Mouse (Mus musculus): Measurements from ENCODE around the gene Spryd3. TPM values are rescaled to one million over a fixed set of nuclear protein-coding genes. Genes with fewer than 3 reads are reported as not detected.

Gene Spryd3
- polyA plus RNA-seq, 1 experiment from 2014 or later, result 10.1 TPM

- no peak within 1 kb of the TSS for H3K27ac ChIP-seq (ENCODE audit: low read depth, low read length)
- H3K9ac ChIP-seq (ENCODE audit: low read depth, low read length), result peak within 1 kb of the TSS; percentile 38; the same call in 1 of the 2 replicates
- H3K4me2 ChIP-seq (replicated peaks; ENCODE audit: low read depth, low read length), result peak within 1 kb of the TSS; percentile 15; the same call in 1 of the 2 replicates
- 5% methylated on average over 22 of the region's 22 CpGs for WGBS
- peaks cover 30% of the 10 kb centered on the region for H3K27me3 ChIP-seq (ENCODE audit: control insufficient read depth, insufficient read depth, low read length)
- H3K4me3 ChIP-seq (ENCODE audit: low read depth, low read length), result 0 out of 2 replicates have a peak within 1 kb of the TSS, but pooled peaks have one; percentile 6
- DNase-seq (ENCODE audit: low spot score), result peak; percentile 35
- H3K9me3 ChIP-seq (ENCODE audit: control insufficient read depth, low read length), result no peaks in the 10 kb centered on the region
- H3K4me1 ChIP-seq (replicated peaks; ENCODE audit: control insufficient read depth, insufficient read depth, low read length), result no peaks in the 10 kb centered on the region
- ATAC-seq (ENCODE audit: low FRiP score), result no peak
- no peaks in the 10 kb centered on the region for H3K36me3 ChIP-seq (ENCODE audit: control insufficient read depth, insufficient read depth, low read length)
Measured at GRCm38 (mm10) chr15:102144274-102144711, 8.3 kb upstream of the Spryd3 start, which contains the start of gene Igfbp6. Gene Igfbp6, plus strand, starts transcription at chr15:102144362.

- Histone ChIP-seq H3K4me2 (replicated peaks; ENCODE audit: low read depth, low read length) (no peak overlapping the region), H3K27ac (ENCODE audit: low read depth, low read length) (no peak overlapping the region), H3K9me3 (ENCODE audit: control insufficient read depth, low read length) (no peaks in the 10 kb centered on the region), H3K9ac (ENCODE audit: low read depth, low read length) (no peak overlapping the region), H3K4me3 (ENCODE audit: low read depth, low read length) (no peak overlapping the region), H3K4me1 (replicated peaks; ENCODE audit: control insufficient read depth, insufficient read depth, low read length) (no peaks in the 10 kb centered on the region), H3K36me3 (ENCODE audit: control insufficient read depth, insufficient read depth, low read length) (no peaks in the 10 kb centered on the region), H3K27me3 (ENCODE audit: control insufficient read depth, insufficient read depth, low read length) (peaks cover 30% of the 10 kb centered on the region)
- ATAC-seq (ENCODE audit: low FRiP score) (no peak), DNase-seq (ENCODE audit: low spot score) (peak; percentile 20)
- WGBS, result 60% methylated on average over 23 of the region's 23 CpGs
Measured at GRCm38 (mm10) chr15:102142914-102143912, 7.2 kb upstream of the Spryd3 start.

DNA sequence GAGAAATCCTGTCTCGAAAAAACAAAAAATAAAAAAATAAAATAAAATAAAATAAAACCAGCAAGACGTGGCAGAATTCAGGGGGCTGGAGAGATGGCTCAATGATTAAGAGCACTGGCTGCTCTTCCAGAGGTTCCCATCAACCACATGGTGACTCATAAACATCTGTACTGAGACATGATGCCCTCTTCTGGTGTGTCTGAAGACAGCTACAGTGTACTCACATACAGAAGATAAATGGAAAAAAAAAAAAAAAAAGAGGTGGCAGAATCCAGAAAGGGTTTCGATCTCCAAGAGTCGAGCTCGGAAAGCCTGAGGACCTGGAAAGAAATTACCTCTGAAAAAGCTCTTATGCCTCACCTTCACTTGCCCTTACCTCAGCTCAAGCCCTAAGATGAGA is 5.1 kb upstream of the Spryd3 start:
- Histone ChIP-seq H3K9ac (ENCODE audit: low read depth, low read length) (no peak overlapping the region), H3K9me3 (ENCODE audit: control insufficient read depth, low read length) (no peaks in the 10 kb centered on the region), H3K36me3 (ENCODE audit: control insufficient read depth, insufficient read depth, low read length) (no peaks in the 10 kb centered on the region), H3K4me2 (replicated peaks; ENCODE audit: low read depth, low read length) (no peak overlapping the region), H3K4me3 (ENCODE audit: low read depth, low read length) (no peak overlapping the region), H3K27ac (ENCODE audit: low read depth, low read length) (no peak overlapping the region), H3K27me3 (ENCODE audit: control insufficient read depth, insufficient read depth, low read length) (peaks cover 30% of the 10 kb centered on the region), H3K4me1 (replicated peaks; ENCODE audit: control insufficient read depth, insufficient read depth, low read length) (no peaks in the 10 kb centered on the region)
- WGBS, result 93% methylated on average over 5 of the region's 5 CpGs
- DNase-seq (ENCODE audit: low spot score) (no peak), ATAC-seq (ENCODE audit: low FRiP score) (no peak)

- H3K27me3 ChIP-seq (ENCODE audit: control insufficient read depth, insufficient read depth, low read length), result no peaks in the 10 kb centered on the region
- H3K36me3 ChIP-seq (ENCODE audit: control insufficient read depth, insufficient read depth, low read length), result 0 out of 2 replicates have a peak, but pooled peaks cover 4% of the 10 kb centered on the region
- no peaks in the 10 kb centered on the region for H3K4me1 ChIP-seq (replicated peaks; ENCODE audit: control insufficient read depth, insufficient read depth, low read length)
- 3% methylated on average over 31 of the region's 35 CpGs for WGBS
- H3K4me2 ChIP-seq (replicated peaks; ENCODE audit: low read depth, low read length), result peak overlapping the region; percentile 60
- DNase-seq (ENCODE audit: low spot score) (no peak), ATAC-seq (ENCODE audit: low FRiP score) (peak; percentile 86)
- peak overlapping the region; percentile 85 for H3K9ac ChIP-seq (ENCODE audit: low read depth, low read length)
- H3K4me3 ChIP-seq (ENCODE audit: low read depth, low read length), result peak overlapping the region; percentile 75
- no peaks in the 10 kb centered on the region for H3K9me3 ChIP-seq (ENCODE audit: control insufficient read depth, low read length)
- peak overlapping the region; percentile 77 for H3K27ac ChIP-seq (ENCODE audit: low read depth, low read length)
Measured at GRCm38 (mm10) chr15:102135522-102136128, 409 bp downstream of the Spryd3 start.

DNA sequence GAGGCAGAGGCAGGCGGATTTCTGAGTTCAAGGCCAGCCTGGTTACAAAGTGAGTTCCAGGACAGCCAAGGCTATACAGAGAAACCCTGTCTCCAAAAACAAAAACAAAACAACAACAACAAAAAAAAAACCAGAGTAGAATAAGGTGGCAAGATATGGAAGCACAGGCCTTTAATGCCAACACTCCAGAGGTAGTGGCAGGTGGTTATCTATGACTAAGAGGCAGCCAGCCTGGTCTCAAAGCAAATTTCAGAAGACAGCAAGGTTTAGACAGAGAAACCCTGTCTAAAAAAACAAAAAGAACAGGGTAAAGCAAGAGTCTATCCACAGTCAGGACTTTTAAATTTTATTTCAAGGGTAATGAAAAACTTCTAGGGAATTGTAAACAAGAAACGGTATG is 1.3 kb downstream of the Spryd3 start:
- H3K27ac ChIP-seq (ENCODE audit: low read depth, low read length), result no peak overlapping the region
- H3K4me3 ChIP-seq (ENCODE audit: low read depth, low read length), result no peak overlapping the region
- no peaks in the 10 kb centered on the region for H3K9me3 ChIP-seq (ENCODE audit: control insufficient read depth, low read length)
- DNase-seq (ENCODE audit: low spot score) (no peak), ATAC-seq (ENCODE audit: low FRiP score) (no peak)
- H3K36me3 ChIP-seq (ENCODE audit: control insufficient read depth, insufficient read depth, low read length), result 0 out of 2 replicates have a peak, but pooled peaks cover 4% of the 10 kb centered on the region
- H3K4me1 ChIP-seq (replicated peaks; ENCODE audit: control insufficient read depth, insufficient read depth, low read length), result no peaks in the 10 kb centered on the region
- no peaks in the 10 kb centered on the region for H3K27me3 ChIP-seq (ENCODE audit: control insufficient read depth, insufficient read depth, low read length)
- H3K9ac ChIP-seq (ENCODE audit: low read depth, low read length), result no peak overlapping the region
- H3K4me2 ChIP-seq (replicated peaks; ENCODE audit: low read depth, low read length), result no peak overlapping the region
- 88% methylated on average over 2 of the region's 2 CpGs for WGBS

DNA sequence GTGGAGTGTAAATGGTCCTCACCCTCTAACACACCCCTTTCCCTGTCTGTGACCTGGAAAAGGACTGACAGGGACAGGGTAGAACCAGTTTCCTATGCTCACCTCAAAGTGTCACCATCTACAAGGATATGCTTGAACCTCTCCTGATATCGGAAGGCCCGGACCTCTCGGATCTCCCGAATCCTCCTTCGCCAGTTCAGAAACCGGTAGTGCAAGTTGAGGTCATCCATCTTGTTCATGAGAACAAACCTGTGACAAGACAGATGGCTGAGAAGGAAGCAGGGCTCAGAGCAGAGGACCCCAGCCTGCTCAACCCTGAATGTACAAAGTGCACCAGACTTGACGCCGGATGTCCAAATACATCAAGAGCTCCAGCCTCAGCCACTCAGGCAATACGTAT is 2.7 kb downstream of the Spryd3 start:
- Histone ChIP-seq H3K9me3 (ENCODE audit: control insufficient read depth, low read length) (no peaks in the 10 kb centered on the region), H3K4me3 (ENCODE audit: low read depth, low read length) (no peak overlapping the region), H3K36me3 (ENCODE audit: control insufficient read depth, insufficient read depth, low read length) (0 out of 2 replicates have a peak, but pooled peaks cover 4% of the 10 kb centered on the region), H3K9ac (ENCODE audit: low read depth, low read length) (no peak overlapping the region), H3K4me1 (replicated peaks; ENCODE audit: control insufficient read depth, insufficient read depth, low read length) (no peaks in the 10 kb centered on the region), H3K27me3 (ENCODE audit: control insufficient read depth, insufficient read depth, low read length) (no peaks in the 10 kb centered on the region), H3K27ac (ENCODE audit: low read depth, low read length) (no peak overlapping the region), H3K4me2 (replicated peaks; ENCODE audit: low read depth, low read length) (no peak overlapping the region)
- no peak for DNase-seq (ENCODE audit: low spot score)
- no peak for ATAC-seq (ENCODE audit: low FRiP score)
- WGBS, result 89% methylated on average over 9 of the region's 9 CpGs

- WGBS, result 83% methylated on average over 2 of the region's 2 CpGs
- no peak for DNase-seq (ENCODE audit: low spot score)
- Histone ChIP-seq H3K27ac (ENCODE audit: low read depth, low read length) (no peak overlapping the region), H3K4me2 (replicated peaks; ENCODE audit: low read depth, low read length) (no peak overlapping the region), H3K4me1 (replicated peaks; ENCODE audit: control insufficient read depth, insufficient read depth, low read length) (no peaks in the 10 kb centered on the region), H3K36me3 (ENCODE audit: control insufficient read depth, insufficient read depth, low read length) (peaks cover 2% of the 10 kb centered on the region; the same call in 1 of the 2 replicates), H3K27me3 (ENCODE audit: control insufficient read depth, insufficient read depth, low read length) (no peaks in the 10 kb centered on the region), H3K9me3 (ENCODE audit: control insufficient read depth, low read length) (no peaks in the 10 kb centered on the region), H3K4me3 (ENCODE audit: low read depth, low read length) (no peak overlapping the region), H3K9ac (ENCODE audit: low read depth, low read length) (no peak overlapping the region)
- no peak for ATAC-seq (ENCODE audit: low FRiP score)
Measured at GRCm38 (mm10) chr15:102126303-102126702, 9.7 kb downstream of the Spryd3 start.

DNA sequence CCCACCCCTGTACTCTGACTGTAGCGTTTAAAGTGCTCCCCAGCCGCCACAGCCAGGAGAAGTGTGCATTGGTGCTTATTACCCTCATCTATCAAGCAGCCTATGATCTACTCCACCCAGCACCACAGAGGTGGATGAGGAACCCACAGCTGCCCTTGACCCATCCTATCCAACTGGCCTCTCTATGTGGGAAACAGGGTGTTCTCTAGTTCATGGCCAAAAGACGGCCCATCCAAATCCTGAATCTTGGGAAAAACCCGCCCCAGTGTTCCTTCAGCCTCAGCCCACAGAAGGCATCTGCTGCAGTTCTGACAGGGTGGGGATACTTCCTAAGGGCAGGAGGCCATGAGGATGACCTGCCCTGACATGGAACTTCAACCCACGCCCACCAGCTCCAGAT is 15.5 kb downstream of the Spryd3 start:
- DNase-seq (ENCODE audit: low spot score) (no peak), ATAC-seq (ENCODE audit: low FRiP score) (no peak)
- Histone ChIP-seq H3K9me3 (ENCODE audit: control insufficient read depth, low read length) (no peaks in the 10 kb centered on the region), H3K27me3 (ENCODE audit: control insufficient read depth, insufficient read depth, low read length) (no peaks in the 10 kb centered on the region), H3K36me3 (ENCODE audit: control insufficient read depth, insufficient read depth, low read length) (no peaks in the 10 kb centered on the region; the same call in none of the 2 replicates), H3K4me3 (ENCODE audit: low read depth, low read length) (no peak overlapping the region), H3K4me1 (replicated peaks; ENCODE audit: control insufficient read depth, insufficient read depth, low read length) (no peaks in the 10 kb centered on the region), H3K27ac (ENCODE audit: low read depth, low read length) (no peak overlapping the region), H3K9ac (ENCODE audit: low read depth, low read length) (no peak overlapping the region), H3K4me2 (replicated peaks; ENCODE audit: low read depth, low read length) (no peak overlapping the region)
- 93% methylated on average over 5 of the region's 5 CpGs for WGBS
